Mouse (Mus musculus): ENCODE measurements at regions not wholly inside any gene's neighbourhood (a gene's known extent, or its start where the extent isn't known, plus 50 kb on each side); places are given as distances from the start of the nearest gene placed in this dataset.
A peak's percentile ranks its signal among the peaks of the same experiment; 100 is the strongest.

GRCm38 (mm10) chr8:49845575-49845974 is 1001.8 kb upstream of the Tenm3 start:
- DNase-seq = no peak

GRCm38 (mm10) chr8:49831970-49832369 is 988.2 kb upstream of the Tenm3 start:
- DNase-seq = no peak

- peak; percentile 34 for DNase-seq
Measured at GRCm38 (mm10) chr8:49829345-49829744, 985.6 kb upstream of the Tenm3 start.

GRCm38 (mm10) chr8:49826231-49826630 is 982.5 kb upstream of the Tenm3 start:
- no peak for DNase-seq

- DNase-seq = no peak
Measured at GRCm38 (mm10) chr8:49825000-49825399, 981.2 kb upstream of the Tenm3 start.

GRCm38 (mm10) chr8:49822791-49823190 is 979.0 kb upstream of the Tenm3 start:
- DNase-seq = no peak

- no peak for DNase-seq
Measured at GRCm38 (mm10) chr8:49799236-49799635, 955.5 kb upstream of the Tenm3 start.

- no peak for DNase-seq
Measured at GRCm38 (mm10) chr8:49796741-49797140, 953.0 kb upstream of the Tenm3 start.

- DNase-seq = no peak
Measured at GRCm38 (mm10) chr8:49794491-49794890, 950.7 kb upstream of the Tenm3 start.

GRCm38 (mm10) chr8:49769829-49770228 is 926.1 kb upstream of the Tenm3 start:
- DNase-seq = no peak

- no peak for DNase-seq
Measured at GRCm38 (mm10) chr8:49738043-49738442, 894.3 kb upstream of the Tenm3 start.

GRCm38 (mm10) chr8:49729156-49729555 is 885.4 kb upstream of the Tenm3 start:
- no peak for DNase-seq

- DNase-seq = no peak
Measured at GRCm38 (mm10) chr8:49712371-49712770, 868.6 kb upstream of the Tenm3 start.

GRCm38 (mm10) chr8:49708701-49709100 is 865.0 kb upstream of the Tenm3 start:
- DNase-seq = no peak

- DNase-seq = no peak
Measured at GRCm38 (mm10) chr8:49699058-49699457, 855.3 kb upstream of the Tenm3 start.

- peak; percentile 2 for DNase-seq
Measured at GRCm38 (mm10) chr8:49696709-49697108, 853.0 kb upstream of the Tenm3 start.

Data from kidney, adult 9 months (tissue).